Mouse (Mus musculus) lung, postnatal 0 days (tissue): ENCODE results near the gene Ces4a. TPM values are rescaled to one million over a fixed set of nuclear protein-coding genes. Genes with fewer than 3 reads are reported as not detected.

Experiments used
- ATAC-seq: fragments of 200-750 bp; cut with Nextera tagmentation; 2 replicates; pipeline ENCODE4 v1.8.0; 2017; ENCODE audit warnings: moderate library complexity
- DNase-seq: peaks from one replicate; pipeline ENCODE4 v3.0.0-alpha.2; 2016; ENCODE audit warnings: low spot score
- H3K27ac ChIP-seq: fragments of 300-500 bp; sonication (generic); 2 replicates; pipeline ENCODE4 v1.5.1; 2014; ENCODE audit warnings: antibody characterized with exemption, mild to moderate bottlenecking, low read length, mixed read lengths
- H3K27me3 ChIP-seq: fragments of 300-500 bp; sonication (generic); replicated peaks from 2 replicates; pipeline ENCODE4 v1.6.1; 2014; ENCODE audit warnings: low read length, mixed read lengths; ENCODE audit not compliant: insufficient read depth
- H3K36me3 ChIP-seq: fragments of 300-500 bp; sonication (generic); 2 replicates; pipeline ENCODE4 v1.6.1; 2014; ENCODE audit warnings: low read length, mixed read lengths; ENCODE audit not compliant: insufficient read depth
- H3K4me1 ChIP-seq: fragments of 300-500 bp; sonication (generic); 2 replicates; pipeline ENCODE4 v1.6.1; 2014; ENCODE audit warnings: antibody characterized with exemption, low read depth, low read length, mixed read lengths; ENCODE audit not compliant: insufficient read depth
- H3K4me2 ChIP-seq: fragments of 300-500 bp; sonication (generic); replicated peaks from 2 replicates; pipeline ENCODE4 v1.6.1; 2014; ENCODE audit warnings: low read depth, mild to moderate bottlenecking, low read length, moderate library complexity, mixed read lengths
- H3K4me3 ChIP-seq: fragments of 300-500 bp; sonication (generic); 2 replicates; pipeline ENCODE4 v1.5.1; 2014; ENCODE audit warnings: low read depth, low read length
- H3K9ac ChIP-seq: fragments of 300-500 bp; sonication (generic); replicated peaks from 2 replicates; pipeline ENCODE4 v1.6.1; 2014; ENCODE audit warnings: low read depth, mild to moderate bottlenecking
- H3K9me3 ChIP-seq: fragments of 300-500 bp; sonication (generic); 2 replicates; pipeline ENCODE4 v1.6.1; 2016; ENCODE audit warnings: low read length, mixed read lengths
- CTCF ChIP-seq: IDR thresholded peaks from 2 replicates; pipeline ENCODE4 v1.5.1; 2016; ENCODE audit warnings: antibody characterized with exemption, mild to moderate bottlenecking
- EP300 ChIP-seq: IDR thresholded peaks from 2 replicates; pipeline ENCODE4 v1.6.1; 2016; ENCODE audit warnings: antibody characterized with exemption, mild to moderate bottlenecking, control low read depth
- WGBS: fragments of 180-500 bp; shearing (Covaris S2); extraction: QIAGEN DNeasy Blood & Tissue Kit; methylation state at CpG from one replicate; pipeline ENCODE4 v1.1.7; 2014; 5-methylcytosine and 5-hydroxymethylcytosine counted together
- polyA plus RNA-seq: library from polyadenylated mRNA; unstranded; fragments of >200 nt; fragmentation: Nextera tagmentation; extraction: Ambion mirVana; gene quantifications from 2 replicates; pipeline ENCODE4 v1.2.1, GENCODE M21; 2015

The Ces4a gene
- polyA plus RNA-seq, 1 experiment from 2014 or later = not detected

GRCm38 (mm10) chr8:105165191-105165590 lies 33.6 kb downstream of the Ces4a start:
- WGBS = 90% methylated on average over 2 of the region's 2 CpGs
- H3K27ac ChIP-seq = no peak overlapping the region
- peaks cover 4% of the 10 kb centered on the region; the same call in 1 of the 2 replicates for H3K4me1 ChIP-seq
- no peaks in the 10 kb centered on the region for H3K27me3 ChIP-seq
- ATAC-seq = no peak
- DNase-seq = no peak
- TF ChIP-seq EP300 (no peak), CTCF (no peak)
- no peak overlapping the region for H3K9ac ChIP-seq
- H3K36me3 ChIP-seq = no peaks in the 10 kb centered on the region
- H3K9me3 ChIP-seq = no peaks in the 10 kb centered on the region
- H3K4me2 ChIP-seq = no peak overlapping the region
- H3K4me3 ChIP-seq = no peak overlapping the region

DNA sequence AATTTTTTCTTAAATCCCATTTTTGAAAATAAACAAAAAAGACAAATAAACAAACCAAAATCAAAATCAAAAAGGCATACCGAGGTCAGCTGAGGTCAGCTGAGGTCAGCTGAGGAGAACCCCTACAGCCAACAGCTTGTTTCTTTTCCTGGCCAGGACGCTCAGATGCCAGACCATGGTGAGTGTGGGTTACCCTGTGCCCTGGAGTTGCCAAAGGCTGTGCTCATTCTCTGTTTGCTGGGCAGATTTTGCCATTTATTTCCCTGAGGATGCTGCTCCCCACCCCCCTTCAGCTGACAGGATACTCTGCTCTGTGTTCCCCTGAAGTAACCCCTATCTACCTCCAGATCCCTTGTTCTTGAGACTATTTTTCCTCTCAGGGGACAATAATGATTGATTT lies 35.5 kb downstream of the Ces4a start:
- no peaks in the 10 kb centered on the region for H3K36me3 ChIP-seq
- ATAC-seq (no peak), DNase-seq (no peak)
- TF ChIP-seq EP300 (no peak), CTCF (no peak)
- H3K27me3 ChIP-seq = no peaks in the 10 kb centered on the region
- H3K4me3 ChIP-seq = no peak overlapping the region
- WGBS = 80% methylated on average over 2 of the region's 2 CpGs
- no peak overlapping the region for H3K27ac ChIP-seq
- H3K4me1 ChIP-seq = peaks cover 4% of the 10 kb centered on the region; the same call in 1 of the 2 replicates
- H3K9me3 ChIP-seq = no peaks in the 10 kb centered on the region
- H3K4me2 ChIP-seq = no peak overlapping the region
- no peak overlapping the region for H3K9ac ChIP-seq

GRCm38 (mm10) chr8:105169582-105169981 lies 38.0 kb downstream of the Ces4a start:
- no peak overlapping the region for H3K4me3 ChIP-seq
- 25% methylated on average over 3 of the region's 3 CpGs for WGBS
- no peak for ATAC-seq

GRCm38 (mm10) chr8:105170041-105170380 lies 38.4 kb downstream of the Ces4a start:
- TF ChIP-seq CTCF = no peak
- no peak for TF ChIP-seq EP300
- Histone ChIP-seq H3K4me2 (peak overlapping the region; percentile 67), H3K27me3 (no peaks in the 10 kb centered on the region), H3K4me3 (peak overlapping the region; percentile 96), H3K4me1 (peaks cover 4% of the 10 kb centered on the region; the same call in 1 of the 2 replicates), H3K36me3 (no peaks in the 10 kb centered on the region), H3K27ac (peak overlapping the region; percentile 98), H3K9me3 (no peaks in the 10 kb centered on the region), H3K9ac (0 out of 2 replicates have a peak overlapping the region, but pooled peaks have one; percentile 19)
- ATAC-seq (no peak; the same call in 1 of the 2 replicates), DNase-seq (no peak)
- 1% methylated on average over 5 of the region's 5 CpGs for WGBS

More at GRCm38 (mm10) chr8:105169582-105169981, 38.0 kb downstream of the Ces4a start:
- Histone ChIP-seq H3K4me1 (peaks cover 4% of the 10 kb centered on the region; the same call in 1 of the 2 replicates), H3K36me3 (no peaks in the 10 kb centered on the region), H3K9me3 (no peaks in the 10 kb centered on the region), H3K9ac (no peak overlapping the region), H3K4me2 (peak overlapping the region; percentile 67; the same call in 1 of the 2 replicates), H3K27ac (no peak overlapping the region), H3K27me3 (no peaks in the 10 kb centered on the region)
- no peak for DNase-seq
- TF ChIP-seq EP300 (no peak), CTCF (no peak)

GRCm38 (mm10) chr8:105170381-105171115 lies 38.9 kb downstream of the Ces4a start, which contains the start of gene Cbfb:
Gene Cbfb (plus strand): TSS chr8:105170674.
- WGBS = 3% methylated on average over 55 of the region's 86 CpGs
- Histone ChIP-seq H3K27me3 (no peaks in the 10 kb centered on the region), H3K27ac (peak within 1 kb of the TSS; percentile 98), H3K4me2 (peak within 1 kb of the TSS; percentile 67), H3K36me3 (no peaks in the 10 kb centered on the region), H3K9ac (peak within 1 kb of the TSS; percentile 87), H3K4me3 (peak within 1 kb of the TSS; percentile 96), H3K4me1 (peaks cover 4% of the 10 kb centered on the region; the same call in 1 of the 2 replicates), H3K9me3 (no peaks in the 10 kb centered on the region)
- TF ChIP-seq CTCF = no peak
- TF ChIP-seq EP300 = no peak
- peak; percentile 93 for ATAC-seq
- peak; percentile 99 for DNase-seq

GRCm38 (mm10) chr8:105171116-105172002 lies 39.8 kb downstream of the Ces4a start:
- WGBS = under 1% methylated on average over 86 of the region's 92 CpGs

More at GRCm38 (mm10) chr8:105171116-105172002, 39.8 kb downstream of the Ces4a start:
- Histone ChIP-seq H3K4me1 (peaks cover 4% of the 10 kb centered on the region; the same call in 1 of the 2 replicates), H3K4me2 (peak overlapping the region; percentile 67), H3K27me3 (no peaks in the 10 kb centered on the region), H3K9me3 (no peaks in the 10 kb centered on the region), H3K4me3 (peak overlapping the region; percentile 96), H3K36me3 (no peaks in the 10 kb centered on the region), H3K9ac (peak overlapping the region; percentile 87), H3K27ac (peak overlapping the region; percentile 98)
- TF ChIP-seq EP300 = no peak
- no peak for TF ChIP-seq CTCF
- peak; percentile 53 for ATAC-seq
- DNase-seq = peak; percentile 79
